Mouse (Mus musculus) heart, postnatal 36 days (tissue): ENCODE results near the gene Dysf. TPM values are rescaled to one million over a fixed set of nuclear protein-coding genes. Genes with fewer than 3 reads are reported as not detected.

Source experiments
- DNase-seq, 2 experiments: peaks; one replicate each; pipeline ENCODE4 v3.0.0; 2021 to 2022
- intact Hi-C: fragments of 180-260 bp; cut with DNase I; formaldehyde crosslinking; loops from one replicate; pipeline ENCODE4 v1.15.1; 2025
- total RNA-seq, 2 experiments: library from RNA; stranded (reverse); gene quantifications; 2 replicates each; pipeline ENCODE4 v1.2.3; 2021

Gene Dysf
- total RNA-seq, 2 experiments from 2014 or later, result 108 to 112 TPM

GRCm38 (mm10) chr6:84148470-84148869 lies 140.1 kb downstream of the Dysf start:
- intact Hi-C loops, result loop anchor here (1.0 kb wide), 1 partner anchor 52 kb away; no protein-coding TSS in a partner anchor
- no peak for DNase-seq

GRCm38 (mm10) chr6:84154508-84154907 lies 146.1 kb downstream of the Dysf start:
- no peak for DNase-seq
- intact Hi-C loops, result no loop called here

GRCm38 (mm10) chr6:84155765-84156164 lies 147.4 kb downstream of the Dysf start:
- peak; percentile 22 to 41 for DNase-seq
- intact Hi-C loops, result no loop called here

- no peak for DNase-seq
- intact Hi-C loops, result no loop called here
Measured at GRCm38 (mm10) chr6:84156481-84157025, 148.2 kb downstream of the Dysf start.

- no peak for DNase-seq
- intact Hi-C loops, result no loop called here
Measured at GRCm38 (mm10) chr6:84159046-84159445, 150.7 kb downstream of the Dysf start.

- intact Hi-C loops, result no loop called here
- DNase-seq, result no peak
Measured at GRCm38 (mm10) chr6:84167612-84168011, 159.2 kb downstream of the Dysf start.

- DNase-seq, result no peak
- intact Hi-C loops, result no loop called here
Measured at GRCm38 (mm10) chr6:84168571-84168970, 160.2 kb downstream of the Dysf start.

- intact Hi-C loops, result no loop called here
- no peak for DNase-seq
Measured at GRCm38 (mm10) chr6:84173626-84174025, 165.2 kb downstream of the Dysf start.

- no peak for DNase-seq
Measured at GRCm38 (mm10) chr6:84178776-84179405, 170.5 kb downstream of the Dysf start.

GRCm38 (mm10) chr6:84181452-84181851 lies 173.1 kb downstream of the Dysf start:
- intact Hi-C loops, result no loop called here
- DNase-seq, result peak; percentile 58 to 60

More at GRCm38 (mm10) chr6:84178776-84179405, 170.5 kb downstream of the Dysf start:
- intact Hi-C loops, result no loop called here

- no peak for DNase-seq
- intact Hi-C loops, result no loop called here
Measured at GRCm38 (mm10) chr6:84191656-84192250, 183.4 kb downstream of the Dysf start.

- no peak for DNase-seq
- intact Hi-C loops, result loop anchor here (5.0 kb wide), 1 partner anchor 99 kb away; no protein-coding TSS in a partner anchor
Measured at GRCm38 (mm10) chr6:84196511-84196910, 188.1 kb downstream of the Dysf start.

GRCm38 (mm10) chr6:84197811-84198213 lies 189.4 kb downstream of the Dysf start:
- intact Hi-C loops, result loop anchor here (5.0 kb wide), 1 partner anchor 101 kb away; no protein-coding TSS in a partner anchor

GRCm38 (mm10) chr6:84201721-84202490 lies 193.5 kb downstream of the Dysf start:
- DNase-seq, result no peak
- intact Hi-C loops, result no loop called here

More at GRCm38 (mm10) chr6:84197811-84198213, 189.4 kb downstream of the Dysf start:
- no peak for DNase-seq

- intact Hi-C loops, result no loop called here
- no peak for DNase-seq
Measured at GRCm38 (mm10) chr6:84205611-84206010, 197.2 kb downstream of the Dysf start.

GRCm38 (mm10) chr6:84208589-84208988 lies 200.2 kb downstream of the Dysf start:
- no peak for DNase-seq
- intact Hi-C loops, result no loop called here

GRCm38 (mm10) chr6:84209736-84210434 lies 201.5 kb downstream of the Dysf start:
- intact Hi-C loops, result no loop called here
- peak; percentile 59 to 73 for DNase-seq

- DNase-seq, result no peak
- intact Hi-C loops, result no loop called here
Measured at GRCm38 (mm10) chr6:84211473-84211872, 203.1 kb downstream of the Dysf start.

GRCm38 (mm10) chr6:84213101-84213500 lies 204.7 kb downstream of the Dysf start:
- intact Hi-C loops, result no loop called here
- no peak for DNase-seq

GRCm38 (mm10) chr6:84217216-84217933 lies 209.0 kb downstream of the Dysf start:
- intact Hi-C loops, result no loop called here
- no peak for DNase-seq
